Mouse (Mus musculus): Measurements from ENCODE around the gene Scgb1b15.
"Not testable (repeated sequence)": the region's sequence is repeated elsewhere in the genome, so short reads cannot be mapped to it uniquely, and the experiment has no call there.

The Scgb1b15 gene

DNA sequence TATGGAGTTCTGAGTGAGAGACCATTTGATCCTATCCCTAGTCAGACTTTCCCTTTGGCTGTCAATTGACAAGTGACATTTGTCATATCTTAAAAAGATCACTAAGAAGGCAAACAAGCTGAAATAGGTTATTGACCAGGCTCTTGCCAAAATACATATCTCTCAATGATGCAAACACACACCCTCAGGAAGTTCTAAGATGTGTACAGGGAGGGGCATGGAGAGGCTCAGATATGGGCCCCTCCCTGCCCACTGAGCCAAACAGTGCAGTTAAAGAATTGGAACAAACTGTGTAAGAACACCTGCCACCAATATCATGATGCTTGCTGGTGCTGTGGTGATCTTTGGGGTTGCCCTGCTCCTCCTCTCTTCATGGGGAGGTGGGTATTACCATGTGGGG lies at the start of gene Scgb1b15:
Gene Scgb1b15 (plus strand): TSS at position 301 of the 400 bp plus-strand sequence.
- not testable (repeated sequence) for DNase-seq (ENCODE audit: low spot score in 2 of 2)

DNA sequence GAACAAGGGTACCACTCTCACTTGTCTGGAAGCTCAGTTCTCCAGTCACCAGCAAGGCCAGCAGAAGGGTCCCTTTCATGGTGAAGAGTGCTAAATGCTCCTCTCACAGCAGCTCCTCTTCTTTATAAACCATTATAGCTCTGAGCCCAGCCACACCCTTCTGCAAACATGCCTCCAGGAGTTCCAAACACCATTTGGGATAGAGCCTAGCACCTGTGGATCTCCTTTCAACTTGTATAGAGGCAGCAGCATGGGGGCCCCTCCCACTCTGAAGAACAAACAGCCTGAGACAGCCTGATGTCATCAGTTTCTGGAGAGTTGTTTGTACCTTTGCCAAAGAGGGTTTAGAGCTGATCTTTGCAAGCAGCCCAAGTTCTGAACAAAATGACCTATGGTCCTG lies 6.8 kb upstream of the Scgb1b15 start, which contains the start of gene Scgb2b15:
Gene Scgb2b15 (minus strand): TSS at position 101 of the 400 bp plus-strand sequence.
- DNase-seq (ENCODE audit: low spot score in 2 of 2), result not testable (repeated sequence)

Data from left cerebral cortex, adult 9 months (tissue).